Mouse (Mus musculus) G1E (cell line): ENCODE measurements around the gene Gabbr1.

Source experiments
- CTCF ChIP-seq: IDR thresholded peaks from 2 replicates; pipeline ENCODE4 v1.5.1; 2012; ENCODE audit warnings: low read depth, low read length, inconsistent platforms, mixed read lengths
- GATA1 ChIP-seq: IDR thresholded peaks from 2 replicates; pipeline ENCODE4 v1.6.1; 2012; ENCODE audit warnings: borderline replicate concordance, low read length, inconsistent platforms, mixed read lengths
- GATA2 ChIP-seq: IDR thresholded peaks from 2 replicates; pipeline ENCODE4 v1.6.1; 2012; ENCODE audit warnings: low read depth, low read length, inconsistent platforms, borderline replicate concordance
- POLR2AphosphoS5 ChIP-seq: IDR thresholded peaks from 2 replicates; pipeline ENCODE4 v1.6.1; 2012; ENCODE audit warnings: low read depth, low read length, inconsistent platforms; ENCODE audit not compliant: insufficient replicate concordance
- TAL1 ChIP-seq: conservative IDR thresholded peaks from 2 replicates; pipeline ENCODE4 v1.6.1; 2012; ENCODE audit warnings: low read depth, low read length, inconsistent platforms, mixed read lengths

DNA sequence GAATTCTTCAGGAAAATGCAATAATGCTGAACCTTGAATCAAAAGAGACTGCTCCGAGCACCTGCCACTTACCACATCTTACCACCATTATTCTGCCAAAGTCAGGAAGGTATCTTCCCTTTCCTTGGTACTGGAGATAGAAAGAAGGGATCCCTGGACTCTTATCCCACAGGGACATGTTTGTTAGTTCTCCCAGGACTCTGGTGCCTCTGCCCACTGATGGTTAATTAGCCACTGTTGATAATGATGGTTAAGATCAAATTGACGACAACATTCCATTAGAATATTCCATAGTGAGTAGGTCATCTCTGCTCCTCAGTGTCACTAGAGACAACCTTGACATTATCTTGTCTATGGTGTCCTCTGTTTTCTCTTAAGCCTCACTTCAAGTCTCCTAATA is 74.2 kb downstream of the Gabbr1 start, which contains the start of gene Olfr92:
- no peak for TF ChIP-seq GATA2
- no peak for TF ChIP-seq CTCF
- no peak for TF ChIP-seq TAL1
- TF ChIP-seq GATA1: no peak
- no peak for TF ChIP-seq POLR2AphosphoS5
